Mouse (Mus musculus) limb, embryonic 12.5 days (tissue): ENCODE measurements around the gene Cbx7. TPM values are rescaled to one million over a fixed set of nuclear protein-coding genes. Genes with fewer than 3 reads are reported as not detected.

Experiments
- ATAC-seq: fragments of 200-750 bp; cut with Nextera tagmentation; 2 replicates; pipeline ENCODE4 v1.8.0; 2017; ENCODE audit warnings: low read depth, moderate TSS enrichment; ENCODE audit not compliant: insufficient number of reproducible peaks, insufficient read depth, low FRiP score, low TSS enrichment
- H3K27ac ChIP-seq: fragments of 300-500 bp; sonication (generic); 2 replicates; pipeline ENCODE4 v1.5.1; 2016; ENCODE audit warnings: mild to moderate bottlenecking, moderate library complexity
- H3K27me3 ChIP-seq: fragments of 300-500 bp; sonication (generic); 2 replicates; pipeline ENCODE4 v1.6.1; 2016; ENCODE audit warnings: mild to moderate bottlenecking, moderate library complexity
- H3K36me3 ChIP-seq: fragments of 300-500 bp; sonication (generic); 2 replicates; pipeline ENCODE4 v1.6.1; 2016; ENCODE audit warnings: mild to moderate bottlenecking, moderate library complexity
- H3K4me1 ChIP-seq: fragments of 300-500 bp; sonication (generic); replicated peaks from 2 replicates; pipeline ENCODE4 v1.6.1; 2016
- H3K4me2 ChIP-seq: fragments of 300-500 bp; sonication (generic); 2 replicates; pipeline ENCODE4 v1.6.1; 2016; ENCODE audit warnings: mild to moderate bottlenecking, moderate library complexity
- H3K4me3 ChIP-seq: fragments of 300-500 bp; sonication (generic); replicated peaks from 2 replicates; pipeline ENCODE4 v1.5.1; 2016; ENCODE audit warnings: mild to moderate bottlenecking
- H3K9ac ChIP-seq: fragments of 300-500 bp; sonication (generic); replicated peaks from 2 replicates; pipeline ENCODE4 v1.6.1; 2016; ENCODE audit warnings: mild to moderate bottlenecking, moderate library complexity
- H3K9me3 ChIP-seq: fragments of 300-500 bp; sonication (generic); 2 replicates; pipeline ENCODE4 v1.6.1; 2016; ENCODE audit warnings: mild to moderate bottlenecking, moderate library complexity
- WGBS: fragments of 180-500 bp; shearing (Covaris S2); methylation state at CpG from one replicate; pipeline ENCODE4 v1.1.7; 2016; 5-methylcytosine and 5-hydroxymethylcytosine counted together
- polyA plus RNA-seq: library from polyadenylated mRNA; unstranded; fragments of >200 nt; fragmentation: Nextera tagmentation; extraction: Ambion mirVana; gene quantifications from 2 replicates; pipeline ENCODE4 v1.2.1, GENCODE M21; 2016

The Cbx7 gene
- polyA plus RNA-seq, 1 experiment from 2014 or later = 2.0 TPM

GRCm38 (mm10) chr15:79892213-79892541 is 78.7 kb downstream of the Cbx7 start:
- H3K4me2 ChIP-seq = peak overlapping the region; percentile 70
- peak overlapping the region; percentile 64 for H3K9ac ChIP-seq
- peaks cover 42% of the 10 kb centered on the region for H3K27me3 ChIP-seq
- WGBS = under 1% methylated on average over 12 of the region's 12 CpGs
- no peaks in the 10 kb centered on the region for H3K36me3 ChIP-seq
- peak overlapping the region; percentile 51 for H3K4me3 ChIP-seq
- no peaks in the 10 kb centered on the region for H3K9me3 ChIP-seq
- H3K27ac ChIP-seq = no peak overlapping the region
- ATAC-seq = no peak
- peaks cover 9% of the 10 kb centered on the region; the same call in 1 of the 2 replicates for H3K4me1 ChIP-seq

- 2% methylated on average over 20 of the region's 20 CpGs for WGBS
- peak within 1 kb of the TSS; percentile 70 for H3K4me2 ChIP-seq
- peaks cover 42% of the 10 kb centered on the region for H3K27me3 ChIP-seq
- no peaks in the 10 kb centered on the region for H3K9me3 ChIP-seq
- peak within 1 kb of the TSS; percentile 64 for H3K9ac ChIP-seq
- ATAC-seq = no peak
- H3K4me1 ChIP-seq = peaks cover 9% of the 10 kb centered on the region; the same call in 1 of the 2 replicates
- H3K4me3 ChIP-seq = peak within 1 kb of the TSS; percentile 51
- no peaks in the 10 kb centered on the region for H3K36me3 ChIP-seq
- H3K27ac ChIP-seq = no peak within 1 kb of the TSS
Measured at GRCm38 (mm10) chr15:79891436-79892212, 79.3 kb downstream of the Cbx7 start, which contains the start of gene Apobec3. Gene Apobec3, plus strand, starts transcription at chr15:79891659.

- H3K4me2 ChIP-seq = no peak overlapping the region
- WGBS = 77% methylated on average over 5 of the region's 5 CpGs
- no peaks in the 10 kb centered on the region for H3K9me3 ChIP-seq
- H3K9ac ChIP-seq = no peak overlapping the region
- no peak for ATAC-seq
- no peak overlapping the region for H3K4me3 ChIP-seq
- H3K36me3 ChIP-seq = no peaks in the 10 kb centered on the region
- H3K27ac ChIP-seq = no peak overlapping the region
- no peaks in the 10 kb centered on the region; the same call in 1 of the 2 replicates for H3K4me1 ChIP-seq
- peaks cover 10% of the 10 kb centered on the region for H3K27me3 ChIP-seq
Measured at GRCm38 (mm10) chr15:79884820-79885219, 86.1 kb downstream of the Cbx7 start.

DNA sequence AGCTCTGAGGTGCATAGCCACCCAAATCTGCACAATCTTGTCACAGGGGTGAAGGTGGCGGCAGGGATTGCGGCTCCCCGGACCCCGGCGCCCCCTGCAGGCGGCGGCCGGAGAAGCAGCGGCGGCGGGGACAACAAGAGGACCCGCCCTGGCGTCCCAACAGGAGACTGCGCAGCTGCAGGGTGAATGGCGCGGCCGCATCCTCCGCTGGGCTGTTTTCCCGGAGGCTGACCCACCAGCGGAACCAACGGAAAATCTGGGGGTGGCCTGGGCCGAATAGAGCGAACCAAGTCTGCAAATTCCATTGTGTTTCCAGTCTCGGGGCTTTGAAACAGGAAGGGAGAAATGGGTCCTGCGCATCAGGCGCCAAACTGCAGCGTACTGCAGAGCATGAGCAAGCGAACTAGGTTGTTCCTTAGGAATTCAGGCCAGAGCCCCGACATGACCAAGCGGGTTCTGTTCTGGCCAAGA is 87.5 kb downstream of the Cbx7 start:
- H3K27me3 ChIP-seq = peaks cover 5% of the 10 kb centered on the region; the same call in 1 of the 2 replicates
- no peaks in the 10 kb centered on the region for H3K36me3 ChIP-seq
- H3K4me2 ChIP-seq = peak overlapping the region; percentile 58
- H3K4me3 ChIP-seq = peak overlapping the region; percentile 49
- peaks cover 8% of the 10 kb centered on the region; the same call in 1 of the 2 replicates for H3K4me1 ChIP-seq
- peak overlapping the region; percentile 81 for H3K27ac ChIP-seq
- H3K9ac ChIP-seq = peak overlapping the region; percentile 61
- WGBS = under 1% methylated on average over 30 of the region's 30 CpGs
- ATAC-seq = peak; percentile 82
- H3K9me3 ChIP-seq = no peaks in the 10 kb centered on the region

- H3K4me1 ChIP-seq = peaks cover 8% of the 10 kb centered on the region; the same call in 1 of the 2 replicates
- H3K4me2 ChIP-seq = peak overlapping the region; percentile 58
- peaks cover 5% of the 10 kb centered on the region; the same call in 1 of the 2 replicates for H3K27me3 ChIP-seq
- no peak for ATAC-seq
- H3K9me3 ChIP-seq = no peaks in the 10 kb centered on the region
- no peak overlapping the region for H3K27ac ChIP-seq
- H3K9ac ChIP-seq = peak overlapping the region; percentile 52
- WGBS = 26% methylated on average over 19 of the region's 19 CpGs
- no peaks in the 10 kb centered on the region for H3K36me3 ChIP-seq
- H3K4me3 ChIP-seq = peak overlapping the region; percentile 49
Measured at GRCm38 (mm10) chr15:79882623-79883267, 88.2 kb downstream of the Cbx7 start.

DNA sequence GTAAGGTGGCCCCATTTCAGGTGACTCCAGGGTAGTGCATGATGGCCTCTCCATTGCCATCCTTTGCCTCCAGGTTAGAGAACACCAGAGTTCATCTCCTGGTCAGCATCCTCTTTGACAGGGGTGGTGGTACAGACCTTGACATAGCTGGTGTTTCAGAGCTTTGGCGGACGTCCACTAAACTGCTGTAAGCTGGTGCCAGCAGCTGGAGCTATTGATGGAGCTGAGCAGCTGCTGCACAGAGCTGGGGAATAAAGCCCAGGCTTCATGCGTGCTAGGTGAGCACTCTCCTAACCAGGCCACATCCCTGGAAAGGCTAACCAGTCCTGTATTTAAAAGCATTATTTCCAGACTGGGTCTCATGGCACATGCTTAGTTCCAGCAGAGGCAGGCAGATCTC is 90.4 kb downstream of the Cbx7 start:
- no peak for ATAC-seq
- H3K9ac ChIP-seq = no peak overlapping the region
- peaks cover 5% of the 10 kb centered on the region; the same call in 1 of the 2 replicates for H3K27me3 ChIP-seq
- 89% methylated on average over 3 of the region's 3 CpGs for WGBS
- H3K27ac ChIP-seq = no peak overlapping the region
- H3K4me1 ChIP-seq = peaks cover 8% of the 10 kb centered on the region; the same call in 1 of the 2 replicates
- H3K36me3 ChIP-seq = no peaks in the 10 kb centered on the region
- H3K9me3 ChIP-seq = no peaks in the 10 kb centered on the region
- H3K4me3 ChIP-seq = no peak overlapping the region
- no peak overlapping the region for H3K4me2 ChIP-seq

DNA sequence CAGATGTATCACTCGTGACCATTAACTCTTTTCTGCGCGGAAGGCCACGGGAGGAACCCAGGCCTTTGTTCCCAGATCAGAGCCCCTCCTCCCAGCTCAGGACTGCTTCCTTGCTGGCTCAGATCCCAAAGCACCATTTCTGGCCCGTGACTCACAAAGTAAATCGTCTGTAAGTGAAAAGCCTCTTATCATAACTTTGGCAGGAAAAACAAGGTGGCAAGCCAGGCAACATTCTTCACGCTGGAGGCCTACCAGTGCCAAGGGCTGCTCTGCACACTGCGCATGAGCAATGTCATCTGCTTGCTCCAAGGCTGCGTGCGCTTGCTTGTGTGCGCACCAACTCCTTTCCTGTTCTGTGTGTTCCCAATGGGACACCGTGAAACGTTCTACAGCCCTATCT is 91.6 kb downstream of the Cbx7 start:
- Histone ChIP-seq H3K4me1 (peaks cover 8% of the 10 kb centered on the region; the same call in 1 of the 2 replicates), H3K9ac (no peak overlapping the region), H3K9me3 (no peaks in the 10 kb centered on the region), H3K27ac (no peak overlapping the region), H3K4me3 (no peak overlapping the region), H3K27me3 (peaks cover 5% of the 10 kb centered on the region; the same call in 1 of the 2 replicates), H3K36me3 (no peaks in the 10 kb centered on the region), H3K4me2 (no peak overlapping the region)
- no peak for ATAC-seq
- WGBS = 58% methylated on average over 13 of the region's 13 CpGs

GRCm38 (mm10) chr15:79878725-79879136 is 92.2 kb downstream of the Cbx7 start:
- Histone ChIP-seq H3K4me2 (no peak overlapping the region), H3K9me3 (no peaks in the 10 kb centered on the region), H3K4me1 (peaks cover 8% of the 10 kb centered on the region; the same call in 1 of the 2 replicates), H3K9ac (no peak overlapping the region), H3K36me3 (no peaks in the 10 kb centered on the region), H3K27ac (no peak overlapping the region), H3K27me3 (peaks cover 5% of the 10 kb centered on the region; the same call in 1 of the 2 replicates), H3K4me3 (no peak overlapping the region)
- 65% methylated on average over 6 of the region's 6 CpGs for WGBS
- ATAC-seq = no peak

- WGBS = 78% methylated on average over 18 of the region's 18 CpGs
- peaks cover 8% of the 10 kb centered on the region; the same call in 1 of the 2 replicates for H3K4me1 ChIP-seq
- no peak overlapping the region for H3K4me2 ChIP-seq
- no peak overlapping the region for H3K27ac ChIP-seq
- no peaks in the 10 kb centered on the region for H3K9me3 ChIP-seq
- H3K36me3 ChIP-seq = no peaks in the 10 kb centered on the region
- 0 out of 2 replicates have a peak, but pooled peaks cover 4% of the 10 kb centered on the region for H3K27me3 ChIP-seq
- no peak for ATAC-seq
- no peak overlapping the region for H3K9ac ChIP-seq
- no peak overlapping the region for H3K4me3 ChIP-seq
Measured at GRCm38 (mm10) chr15:79875261-79875995, 95.5 kb downstream of the Cbx7 start.

GRCm38 (mm10) chr15:79873995-79874394 is 96.9 kb downstream of the Cbx7 start:
- Histone ChIP-seq H3K9ac (no peak overlapping the region), H3K4me2 (no peak overlapping the region), H3K4me1 (peaks cover 2% of the 10 kb centered on the region; the same call in 1 of the 2 replicates), H3K9me3 (0 out of 2 replicates have a peak, but pooled peaks cover 4% of the 10 kb centered on the region), H3K27ac (no peak overlapping the region), H3K36me3 (no peaks in the 10 kb centered on the region), H3K27me3 (no peaks in the 10 kb centered on the region), H3K4me3 (no peak overlapping the region)
- WGBS = 74% methylated on average over 2 of the region's 2 CpGs
- no peak for ATAC-seq
